Mouse (Mus musculus) intestine, embryonic 16.5 days (tissue): ENCODE results near the gene Rab42. TPM values are rescaled to one million over a fixed set of nuclear protein-coding genes. Genes with fewer than 3 reads are reported as not detected.

Experiments used
- ATAC-seq: fragments of 200-750 bp; cut with Nextera tagmentation; 2 replicates; pipeline ENCODE4 v1.8.0; 2017; ENCODE audit warnings: moderate TSS enrichment, moderate library complexity
- H3K27ac ChIP-seq: fragments of 300-500 bp; sonication (generic); 2 replicates; pipeline ENCODE4 v1.5.1; 2014; ENCODE audit warnings: mild to moderate bottlenecking, low read length
- H3K27me3 ChIP-seq: fragments of 300-500 bp; sonication (generic); replicated peaks from 2 replicates; pipeline ENCODE4 v1.6.1; 2014; ENCODE audit warnings: low read length, control low read depth, mixed read lengths; ENCODE audit not compliant: control insufficient read depth, insufficient read depth
- H3K36me3 ChIP-seq: fragments of 300-500 bp; sonication (generic); 2 replicates; pipeline ENCODE4 v1.6.1; 2014; ENCODE audit warnings: low read length, control low read depth; ENCODE audit not compliant: control insufficient read depth, insufficient read depth
- H3K4me1 ChIP-seq: fragments of 300-500 bp; sonication (generic); 2 replicates; pipeline ENCODE4 v1.6.1; 2014; ENCODE audit warnings: low read length, control low read depth, mixed read lengths; ENCODE audit not compliant: control insufficient read depth, insufficient read depth
- H3K4me2 ChIP-seq: fragments of 300-500 bp; sonication (generic); 2 replicates; pipeline ENCODE4 v1.6.1; 2014; ENCODE audit warnings: low read depth, low read length, control low read depth
- H3K4me3 ChIP-seq: fragments of 300-500 bp; sonication (generic); 2 replicates; pipeline ENCODE4 v1.5.1; 2014; ENCODE audit warnings: mild to moderate bottlenecking, low read length
- H3K9ac ChIP-seq: fragments of 300-500 bp; sonication (generic); 2 replicates; pipeline ENCODE4 v1.6.1; 2014; ENCODE audit warnings: low read depth, low read length
- H3K9me3 ChIP-seq: fragments of 300-500 bp; sonication (generic); 2 replicates; pipeline ENCODE4 v1.6.1; 2016; ENCODE audit warnings: low read length, control low read depth; ENCODE audit not compliant: control insufficient read depth
- WGBS: fragments of 180-500 bp; shearing (Covaris S2); extraction: QIAGEN DNeasy Blood & Tissue Kit; methylation state at CpG from one replicate; pipeline ENCODE4 v1.1.7; 2014; 5-methylcytosine and 5-hydroxymethylcytosine counted together
- polyA plus RNA-seq: library from polyadenylated mRNA; unstranded; fragments of >200 nt; fragmentation: Nextera tagmentation; extraction: Ambion mirVana; gene quantifications from 2 replicates; pipeline ENCODE4 v1.2.1, GENCODE M21; 2015

Rab42 gene
- polyA plus RNA-seq, 1 experiment from 2014 or later = 5.3 TPM

DNA sequence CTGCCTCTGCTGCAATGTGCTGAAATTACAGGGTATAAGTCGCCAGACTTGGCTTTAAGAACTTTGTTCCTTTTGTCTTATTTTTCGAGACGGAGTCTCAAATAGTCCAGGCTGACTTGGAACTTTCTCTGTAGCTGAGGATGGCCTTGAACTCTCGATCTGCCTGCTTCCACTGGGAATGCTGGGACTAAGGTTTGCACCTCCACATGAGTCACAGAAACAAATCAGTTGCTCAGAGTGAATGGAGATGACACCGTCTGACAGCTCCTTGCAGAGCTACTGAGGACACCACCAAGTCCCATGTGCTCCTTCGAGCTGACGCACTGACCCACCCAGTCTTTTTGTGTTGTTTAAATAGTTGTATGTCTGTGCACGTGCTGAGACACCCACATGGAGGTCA, 50.1 kb downstream of the Rab42 start:
- Histone ChIP-seq H3K9me3 (no peaks in the 10 kb centered on the region), H3K4me1 (no peaks in the 10 kb centered on the region; the same call in 1 of the 2 replicates), H3K36me3 (no peaks in the 10 kb centered on the region), H3K27me3 (no peaks in the 10 kb centered on the region), H3K4me3 (no peak overlapping the region), H3K4me2 (no peak overlapping the region), H3K9ac (no peak overlapping the region), H3K27ac (no peak overlapping the region)
- WGBS = 82% methylated on average over 8 of the region's 8 CpGs
- no peak for ATAC-seq

Other genes with a start within 250 kb of the Rab42 start
- gene Gm10300, start 228.7 kb downstream of the Rab42 start, polyA plus RNA-seq = not detected in 2 replicates
- gene Epb41, start 228.1 kb downstream of the Rab42 start, polyA plus RNA-seq = 41.5 and 46.8 TPM in 2 replicates
- 0.22 and 0.26 TPM in 2 replicates for gene Oprd1, start 158.9 kb downstream of the Rab42 start, polyA plus RNA-seq
- gene Ythdf2, start 91.1 kb downstream of the Rab42 start, polyA plus RNA-seq = 62.4 and 73.7 TPM in 2 replicates
- gene Gmeb1, start 41.8 kb downstream of the Rab42 start, polyA plus RNA-seq = 25.9 and 30.2 TPM in 2 replicates
- 39.8 and 41.1 TPM in 2 replicates for gene Taf12, start 29.0 kb downstream of the Rab42 start, polyA plus RNA-seq
- gene Trnau1ap, start 26.2 kb upstream of the Rab42 start, polyA plus RNA-seq = 79.6 and 81.1 TPM in 2 replicates
- 82.2 and 90.6 TPM in 2 replicates for gene Rcc1, start 50.2 kb upstream of the Rab42 start, polyA plus RNA-seq
- gene Phactr4, start 119.1 kb upstream of the Rab42 start, polyA plus RNA-seq = 15.9 and 17.2 TPM in 2 replicates
- gene Med18, start 160.5 kb upstream of the Rab42 start, polyA plus RNA-seq = 15.2 and 18.4 TPM in 2 replicates
- gene Sesn2, start 207.1 kb upstream of the Rab42 start, polyA plus RNA-seq = 11.6 and 12.4 TPM in 2 replicates
- 1,346 and 1,379 TPM in 2 replicates for gene Atpif1, start 230.3 kb upstream of the Rab42 start, polyA plus RNA-seq
- 140 and 150 TPM in 2 replicates for gene Dnajc8, start 232.2 kb upstream of the Rab42 start, polyA plus RNA-seq